Mouse (Mus musculus) intestine, embryonic 16.5 days (tissue): ENCODE data around the gene Tnfrsf14. TPM values are rescaled to one million over a fixed set of nuclear protein-coding genes. Genes with fewer than 3 reads are reported as not detected.

Experiments used
- ATAC-seq: fragments of 200-750 bp; cut with Nextera tagmentation; 2 replicates; pipeline ENCODE4 v1.8.0; 2017; ENCODE audit warnings: moderate TSS enrichment, moderate library complexity
- H3K27ac ChIP-seq: fragments of 300-500 bp; sonication (generic); 2 replicates; pipeline ENCODE4 v1.5.1; 2014; ENCODE audit warnings: mild to moderate bottlenecking, low read length
- H3K27me3 ChIP-seq: fragments of 300-500 bp; sonication (generic); replicated peaks from 2 replicates; pipeline ENCODE4 v1.6.1; 2014; ENCODE audit warnings: low read length, control low read depth, mixed read lengths; ENCODE audit not compliant: control insufficient read depth, insufficient read depth
- H3K36me3 ChIP-seq: fragments of 300-500 bp; sonication (generic); 2 replicates; pipeline ENCODE4 v1.6.1; 2014; ENCODE audit warnings: low read length, control low read depth; ENCODE audit not compliant: control insufficient read depth, insufficient read depth
- H3K4me1 ChIP-seq: fragments of 300-500 bp; sonication (generic); 2 replicates; pipeline ENCODE4 v1.6.1; 2014; ENCODE audit warnings: low read length, control low read depth, mixed read lengths; ENCODE audit not compliant: control insufficient read depth, insufficient read depth
- H3K4me2 ChIP-seq: fragments of 300-500 bp; sonication (generic); 2 replicates; pipeline ENCODE4 v1.6.1; 2014; ENCODE audit warnings: low read depth, low read length, control low read depth
- H3K4me3 ChIP-seq: fragments of 300-500 bp; sonication (generic); 2 replicates; pipeline ENCODE4 v1.5.1; 2014; ENCODE audit warnings: mild to moderate bottlenecking, low read length
- H3K9ac ChIP-seq: fragments of 300-500 bp; sonication (generic); 2 replicates; pipeline ENCODE4 v1.6.1; 2014; ENCODE audit warnings: low read depth, low read length
- H3K9me3 ChIP-seq: fragments of 300-500 bp; sonication (generic); 2 replicates; pipeline ENCODE4 v1.6.1; 2016; ENCODE audit warnings: low read length, control low read depth; ENCODE audit not compliant: control insufficient read depth
- WGBS: fragments of 180-500 bp; shearing (Covaris S2); extraction: QIAGEN DNeasy Blood & Tissue Kit; methylation state at CpG from one replicate; pipeline ENCODE4 v1.1.7; 2014; 5-methylcytosine and 5-hydroxymethylcytosine counted together
- polyA plus RNA-seq: library from polyadenylated mRNA; unstranded; fragments of >200 nt; fragmentation: Nextera tagmentation; extraction: Ambion mirVana; gene quantifications from 2 replicates; pipeline ENCODE4 v1.2.1, GENCODE M21; 2015

Gene Tnfrsf14
- polyA plus RNA-seq, 1 experiment from 2014 or later: 3.5 TPM

- H3K4me3 ChIP-seq: no peak overlapping the region
- H3K4me2 ChIP-seq: no peak overlapping the region
- no peaks in the 10 kb centered on the region for H3K9me3 ChIP-seq
- WGBS: 12% methylated on average over 16 of the region's 16 CpGs
- no peaks in the 10 kb centered on the region for H3K36me3 ChIP-seq
- H3K4me1 ChIP-seq: peaks cover 16% of the 10 kb centered on the region
- peaks cover 40% of the 10 kb centered on the region for H3K27me3 ChIP-seq
- H3K9ac ChIP-seq: no peak overlapping the region
- ATAC-seq: no peak
- no peak overlapping the region for H3K27ac ChIP-seq
Measured at GRCm38 (mm10) chr4:154949589-154949982, 21.2 kb upstream of the Tnfrsf14 start.

DNA sequence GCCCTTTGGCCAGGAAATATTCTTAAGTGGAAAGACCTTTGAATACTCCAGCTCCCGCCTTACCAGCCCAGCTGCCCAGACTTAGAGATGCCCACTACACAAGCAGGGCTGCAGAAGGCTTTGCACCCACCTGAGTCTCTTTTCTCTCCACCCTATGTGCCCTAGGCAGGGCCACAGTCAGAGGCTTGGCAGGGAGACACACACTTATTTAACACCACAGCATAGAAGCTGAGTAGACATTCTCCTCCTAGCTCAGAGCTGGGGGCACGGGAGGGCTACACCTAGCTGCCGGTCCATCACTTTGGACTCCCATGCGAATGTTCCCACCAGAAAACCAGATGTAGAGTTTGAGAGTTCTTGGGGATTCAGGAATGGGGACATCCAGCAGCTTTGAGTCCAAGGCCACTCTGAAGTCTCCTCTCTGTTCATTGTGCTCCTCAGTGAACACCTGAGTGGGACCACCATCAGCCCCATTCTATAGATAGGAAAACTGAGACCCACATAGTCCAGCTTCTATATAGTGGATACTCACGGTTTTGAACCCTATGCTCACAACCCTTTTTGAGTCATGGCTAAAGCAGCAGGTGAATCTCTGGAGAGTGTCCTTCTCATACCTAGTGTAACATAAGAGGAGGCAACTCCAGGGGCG is 20.7 kb upstream of the Tnfrsf14 start:
- Histone ChIP-seq H3K4me2 (no peak overlapping the region), H3K4me1 (peaks cover 16% of the 10 kb centered on the region), H3K9me3 (no peaks in the 10 kb centered on the region), H3K4me3 (no peak overlapping the region), H3K9ac (no peak overlapping the region), H3K27me3 (peaks cover 38% of the 10 kb centered on the region), H3K27ac (no peak overlapping the region), H3K36me3 (no peaks in the 10 kb centered on the region)
- no peak for ATAC-seq
- WGBS: 68% methylated on average over 6 of the region's 6 CpGs

- WGBS: 46% methylated on average over 14 of the region's 14 CpGs
- Histone ChIP-seq H3K4me2 (no peak overlapping the region), H3K9ac (no peak overlapping the region), H3K27me3 (peaks cover 33% of the 10 kb centered on the region), H3K9me3 (no peaks in the 10 kb centered on the region), H3K36me3 (no peaks in the 10 kb centered on the region), H3K27ac (no peak overlapping the region), H3K4me3 (no peak overlapping the region), H3K4me1 (peaks cover 16% of the 10 kb centered on the region)
- no peak for ATAC-seq
Measured at GRCm38 (mm10) chr4:154948066-154948939, 19.9 kb upstream of the Tnfrsf14 start.

GRCm38 (mm10) chr4:154946319-154946718 is 18.0 kb upstream of the Tnfrsf14 start:
- H3K9me3 ChIP-seq: no peaks in the 10 kb centered on the region
- peak overlapping the region; percentile 53; the same call in 1 of the 2 replicates for H3K9ac ChIP-seq
- H3K4me2 ChIP-seq: peak overlapping the region; percentile 55
- no peaks in the 10 kb centered on the region for H3K36me3 ChIP-seq
- peaks cover 13% of the 10 kb centered on the region for H3K27me3 ChIP-seq
- 2% methylated on average over 8 of the region's 8 CpGs for WGBS
- ATAC-seq: peak; percentile 94
- peaks cover 12% of the 10 kb centered on the region for H3K4me1 ChIP-seq
- peak overlapping the region; percentile 32 for H3K4me3 ChIP-seq
- 0 out of 2 replicates have a peak overlapping the region, but pooled peaks have one; percentile 7 for H3K27ac ChIP-seq

DNA sequence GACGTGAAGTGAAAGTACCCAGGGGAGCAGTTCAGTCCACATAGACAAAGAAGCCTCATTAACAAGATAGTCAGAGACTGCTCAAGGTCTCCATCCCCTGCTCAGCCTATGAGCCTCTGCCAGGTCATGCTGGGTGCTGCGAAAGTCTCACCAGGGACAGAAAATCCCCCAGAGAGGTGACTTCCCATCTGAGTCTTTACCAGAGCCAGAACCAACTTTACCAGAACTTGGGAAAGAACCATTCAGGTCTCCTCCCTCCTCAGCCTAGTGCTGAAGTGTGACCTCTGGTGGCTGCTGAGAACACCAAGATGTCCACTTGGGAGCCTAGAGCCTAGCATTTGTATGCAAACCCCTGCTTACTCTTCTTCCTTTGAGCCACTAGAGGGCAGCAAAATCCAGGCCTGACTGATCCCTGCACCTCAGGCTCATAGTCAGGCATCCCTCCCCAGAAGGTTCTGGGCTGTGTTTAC is 15.8 kb upstream of the Tnfrsf14 start:
- no peak overlapping the region for H3K4me2 ChIP-seq
- ATAC-seq: peak; percentile 80
- no peak overlapping the region for H3K27ac ChIP-seq
- H3K4me1 ChIP-seq: peaks cover 12% of the 10 kb centered on the region
- no peak overlapping the region for H3K4me3 ChIP-seq
- no peaks in the 10 kb centered on the region; the same call in 1 of the 2 replicates for H3K27me3 ChIP-seq
- no peaks in the 10 kb centered on the region for H3K36me3 ChIP-seq
- no peaks in the 10 kb centered on the region for H3K9me3 ChIP-seq
- no peak overlapping the region for H3K9ac ChIP-seq
- WGBS: 34% methylated on average over 2 of the region's 2 CpGs

GRCm38 (mm10) chr4:154943323-154944039 is 15.1 kb upstream of the Tnfrsf14 start:
- H3K4me1 ChIP-seq: peaks cover 12% of the 10 kb centered on the region
- H3K9ac ChIP-seq: no peak overlapping the region
- H3K9me3 ChIP-seq: no peaks in the 10 kb centered on the region
- WGBS: 82% methylated on average over 6 of the region's 6 CpGs
- H3K27me3 ChIP-seq: no peaks in the 10 kb centered on the region
- no peaks in the 10 kb centered on the region for H3K36me3 ChIP-seq
- ATAC-seq: no peak
- no peak overlapping the region for H3K4me2 ChIP-seq
- H3K27ac ChIP-seq: no peak overlapping the region
- H3K4me3 ChIP-seq: no peak overlapping the region

DNA sequence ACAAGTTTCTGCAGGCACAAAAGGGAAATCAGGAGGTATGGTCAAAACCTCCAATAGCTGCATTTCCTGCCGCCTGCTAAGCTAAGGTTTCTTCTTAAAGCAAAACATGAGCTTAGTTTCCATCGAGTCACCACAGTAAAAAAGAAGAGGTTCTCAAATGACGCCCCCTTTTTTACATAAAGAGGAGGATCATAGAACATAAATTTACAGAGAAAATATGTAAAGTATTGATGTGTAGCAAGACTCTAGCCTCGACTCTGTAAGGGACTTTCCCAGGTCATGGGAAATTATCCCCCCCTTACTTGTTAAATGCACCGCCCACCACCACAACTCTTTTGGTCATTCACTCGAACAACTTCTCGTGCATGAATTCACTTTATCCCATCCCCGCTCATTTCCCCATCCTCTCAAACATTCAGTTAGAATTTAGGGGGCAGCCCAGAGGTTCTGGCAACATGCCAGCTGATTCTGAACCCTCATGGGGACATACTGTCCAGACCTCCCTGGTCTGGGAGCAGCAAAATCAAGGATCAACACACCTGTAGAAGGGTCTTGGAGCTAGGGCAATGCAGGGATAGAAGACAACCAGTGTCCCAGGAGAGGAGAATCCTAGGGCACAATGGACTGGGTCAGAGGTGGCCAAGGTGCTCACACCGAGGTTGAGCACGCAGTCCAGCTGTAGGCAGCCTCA is 14.4 kb upstream of the Tnfrsf14 start:
- WGBS: 76% methylated on average over 10 of the region's 10 CpGs
- Histone ChIP-seq H3K27me3 (no peaks in the 10 kb centered on the region), H3K9me3 (no peaks in the 10 kb centered on the region), H3K9ac (no peak overlapping the region), H3K27ac (no peak overlapping the region), H3K4me2 (no peak overlapping the region), H3K4me3 (no peak overlapping the region), H3K4me1 (peaks cover 8% of the 10 kb centered on the region; the same call in 1 of the 2 replicates), H3K36me3 (no peaks in the 10 kb centered on the region)
- ATAC-seq: no peak

GRCm38 (mm10) chr4:154941831-154942230 is 13.5 kb upstream of the Tnfrsf14 start:
- Histone ChIP-seq H3K9ac (no peak overlapping the region), H3K4me2 (no peak overlapping the region), H3K9me3 (no peaks in the 10 kb centered on the region), H3K4me1 (peaks cover 8% of the 10 kb centered on the region; the same call in 1 of the 2 replicates), H3K27ac (no peak overlapping the region), H3K36me3 (no peaks in the 10 kb centered on the region), H3K27me3 (no peaks in the 10 kb centered on the region), H3K4me3 (no peak overlapping the region)
- ATAC-seq: no peak
- WGBS: 91% methylated on average over 5 of the region's 5 CpGs
